22 mouse cellular contexts compared by ENCODE assay signal in genomic region chr7:92147499-92147898, GRCm38 (mm10).
A peak's percentile ranks its signal among the peaks of the same experiment; 100 is the strongest.
DNase-seq lines count a peak whose midpoint lies in the region; ATAC-seq and TF ChIP-seq lines count a peak whose summit lies in the region.
"Had no signal": no experiment of that assay in that cellular context is flagged by ENCODE, and none has a peak within 500 bp of the region (broad histone marks: within the 10 kb centered on the region; RNA-seq: fewer than 3 reads in every experiment).

No protein-coding gene starts in this region.

- no peak for TF ChIP-seq CTCF in midbrain, postnatal 0 days (IDR thresholded peaks at IDR 0.05)

- no peak overlapping the region for H3K9ac ChIP-seq in embryonic facial prominence, embryonic 12.5 days
- no peak overlapping the region for H3K9ac ChIP-seq in hindbrain, embryonic 15.5 days
- H3K9ac ChIP-seq in hindbrain, embryonic 14.5 days = no peak overlapping the region
- H3K9ac ChIP-seq in midbrain, embryonic 13.5 days (replicated peaks) = no peak overlapping the region
- no peak overlapping the region for H3K9ac ChIP-seq in midbrain, postnatal 0 days (replicated peaks; ENCODE audit: low read length, poor library complexity, severe bottlenecking)
- H3K9ac ChIP-seq: embryonic facial prominence, embryonic 15.5 days; heart, embryonic 13.5 days had no signal

- no peaks in the 10 kb centered on the region for H3K36me3 ChIP-seq in embryonic facial prominence, embryonic 12.5 days
- no peaks in the 10 kb centered on the region for H3K36me3 ChIP-seq in embryonic facial prominence, embryonic 10.5 days (replicated peaks)
- no peaks in the 10 kb centered on the region for H3K36me3 ChIP-seq in hindbrain, embryonic 15.5 days
- H3K36me3 ChIP-seq in hindbrain, embryonic 14.5 days (replicated peaks; ENCODE audit: control insufficient read depth, insufficient read depth) = no peaks in the 10 kb centered on the region
- H3K36me3 ChIP-seq in midbrain, embryonic 13.5 days = no peaks in the 10 kb centered on the region
- H3K36me3 ChIP-seq in midbrain, embryonic 10.5 days = no peaks in the 10 kb centered on the region
- no peaks in the 10 kb centered on the region for H3K36me3 ChIP-seq in midbrain, postnatal 0 days (ENCODE audit: insufficient read depth, low read length)
- H3K36me3 ChIP-seq: embryonic facial prominence, embryonic 15.5 days; forebrain, embryonic 10.5 days; G1E; heart, embryonic 13.5 days had no signal

- H3K27me3 ChIP-seq in embryonic facial prominence, embryonic 12.5 days = no peaks in the 10 kb centered on the region
- no peaks in the 10 kb centered on the region for H3K27me3 ChIP-seq in embryonic facial prominence, embryonic 10.5 days (replicated peaks; ENCODE audit: low read depth, poor library complexity, severe bottlenecking)
- no peaks in the 10 kb centered on the region for H3K27me3 ChIP-seq in hindbrain, embryonic 15.5 days
- no peaks in the 10 kb centered on the region for H3K27me3 ChIP-seq in hindbrain, embryonic 14.5 days (ENCODE audit: control insufficient read depth, insufficient read depth, low read length)
- H3K27me3 ChIP-seq in midbrain, embryonic 13.5 days = no peaks in the 10 kb centered on the region
- H3K27me3 ChIP-seq in midbrain, embryonic 10.5 days (ENCODE audit: low read depth, poor library complexity, severe bottlenecking) = no peaks in the 10 kb centered on the region
- no peaks in the 10 kb centered on the region for H3K27me3 ChIP-seq in midbrain, postnatal 0 days (ENCODE audit: insufficient read depth, low read length)
- H3K27me3 ChIP-seq: embryonic facial prominence, embryonic 15.5 days; heart, embryonic 13.5 days had no signal

- 97% methylated on average over 1 of the region's 1 CpGs for WGBS in embryonic facial prominence, embryonic 12.5 days
- WGBS in embryonic facial prominence, embryonic 10.5 days = 85% methylated on average over 1 of the region's 1 CpGs
- WGBS in hindbrain, embryonic 15.5 days = 95% methylated on average over 1 of the region's 1 CpGs
- 90% methylated on average over 1 of the region's 1 CpGs for WGBS in hindbrain, embryonic 14.5 days
- WGBS in midbrain, embryonic 13.5 days = 94% methylated on average over 1 of the region's 1 CpGs
- 97% methylated on average over 1 of the region's 1 CpGs for WGBS in midbrain, embryonic 10.5 days
- WGBS in midbrain, postnatal 0 days = 91% methylated on average over 1 of the region's 1 CpGs

- no peak for DNase-seq in embryonic facial prominence, embryonic 10.5 days (ENCODE audit: low spot score)
- no peak for DNase-seq in hindbrain, embryonic 14.5 days (ENCODE audit: low spot score)
- DNase-seq in midbrain, embryonic 10.5 days (ENCODE audit: low spot score) = no peak
- no peak for DNase-seq in midbrain, postnatal 0 days (ENCODE audit: low spot score)
- no peak for DNase-seq in thymus, postnatal 36 days
- DNase-seq: adrenal gland, postnatal 10 days; B cell, adult 2 months; cerebellum, adult 11 months; cerebellum, adult 8-10 months; cerebellum, postnatal 14 days; gastrocnemius, postnatal 36 days; heart, adult 11 months; heart, postnatal 36 days had no signal

- H3K4me2 ChIP-seq in embryonic facial prominence, embryonic 12.5 days (replicated peaks) = no peak overlapping the region
- no peak overlapping the region for H3K4me2 ChIP-seq in hindbrain, embryonic 15.5 days
- no peak overlapping the region for H3K4me2 ChIP-seq in hindbrain, embryonic 14.5 days (replicated peaks)
- no peak overlapping the region for H3K4me2 ChIP-seq in midbrain, embryonic 13.5 days (replicated peaks)
- H3K4me2 ChIP-seq in midbrain, postnatal 0 days (ENCODE audit: low read depth, low read length, poor library complexity, severe bottlenecking) = no peak overlapping the region
- H3K4me2 ChIP-seq: embryonic facial prominence, embryonic 15.5 days; heart, embryonic 13.5 days had no signal

- no peak overlapping the region for H3K27ac ChIP-seq in embryonic facial prominence, embryonic 12.5 days
- H3K27ac ChIP-seq in embryonic facial prominence, embryonic 10.5 days (replicated peaks) = no peak overlapping the region
- no peak overlapping the region for H3K27ac ChIP-seq in hindbrain, embryonic 15.5 days (replicated peaks)
- H3K27ac ChIP-seq in hindbrain, embryonic 14.5 days = no peak overlapping the region
- H3K27ac ChIP-seq in midbrain, embryonic 13.5 days = no peak overlapping the region
- H3K27ac ChIP-seq in midbrain, embryonic 10.5 days (replicated peaks) = no peak overlapping the region
- H3K27ac ChIP-seq in midbrain, postnatal 0 days (ENCODE audit: low read depth, low read length) = no peak overlapping the region
- H3K27ac ChIP-seq: embryonic facial prominence, embryonic 15.5 days; forebrain, embryonic 10.5 days; heart, embryonic 13.5 days had no signal

- H3K4me3 ChIP-seq in embryonic facial prominence, embryonic 12.5 days = no peak overlapping the region
- H3K4me3 ChIP-seq in embryonic facial prominence, embryonic 10.5 days = no peak overlapping the region
- H3K4me3 ChIP-seq in hindbrain, embryonic 15.5 days = no peak overlapping the region
- no peak overlapping the region for H3K4me3 ChIP-seq in hindbrain, embryonic 14.5 days (replicated peaks; ENCODE audit: low read length)
- no peak overlapping the region for H3K4me3 ChIP-seq in midbrain, embryonic 13.5 days (replicated peaks)
- H3K4me3 ChIP-seq in midbrain, embryonic 10.5 days = no peak overlapping the region
- no peak overlapping the region for H3K4me3 ChIP-seq in midbrain, postnatal 0 days (ENCODE audit: low read depth, low read length)
- H3K4me3 ChIP-seq: embryonic facial prominence, embryonic 15.5 days; erythroblast, embryonic 14.5 days; forebrain, embryonic 10.5 days; heart, embryonic 13.5 days had no signal

- no peaks in the 10 kb centered on the region for H3K4me1 ChIP-seq in embryonic facial prominence, embryonic 12.5 days
- no peaks in the 10 kb centered on the region for H3K4me1 ChIP-seq in embryonic facial prominence, embryonic 10.5 days
- no peaks in the 10 kb centered on the region for H3K4me1 ChIP-seq in hindbrain, embryonic 15.5 days (replicated peaks)
- no peaks in the 10 kb centered on the region for H3K4me1 ChIP-seq in hindbrain, embryonic 14.5 days (replicated peaks; ENCODE audit: control insufficient read depth, insufficient read depth, low read length)
- no peaks in the 10 kb centered on the region for H3K4me1 ChIP-seq in midbrain, embryonic 13.5 days (replicated peaks)
- no peaks in the 10 kb centered on the region for H3K4me1 ChIP-seq in midbrain, embryonic 10.5 days
- no peaks in the 10 kb centered on the region for H3K4me1 ChIP-seq in midbrain, postnatal 0 days (ENCODE audit: insufficient read depth, low read length)
- H3K4me1 ChIP-seq: embryonic facial prominence, embryonic 15.5 days; forebrain, embryonic 10.5 days; heart, embryonic 13.5 days had no signal

- ATAC-seq in embryonic facial prominence, embryonic 12.5 days (ENCODE audit: insufficient number of reproducible peaks, insufficient read depth, low FRiP score, low TSS enrichment) = peak; percentile 41; the same call in 1 of the 2 replicates
- ATAC-seq in hindbrain, embryonic 15.5 days (ENCODE audit: low FRiP score, low read depth) = peak; percentile 34; the same call in 1 of the 2 replicates
- ATAC-seq in hindbrain, embryonic 14.5 days (ENCODE audit: low FRiP score) = no peak
- peak; percentile 55; the same call in 1 of the 2 replicates for ATAC-seq in midbrain, embryonic 13.5 days
- peak; percentile 31; the same call in 1 of the 2 replicates for ATAC-seq in midbrain, postnatal 0 days (ENCODE audit: low FRiP score)
- ATAC-seq: CD4-positive, CD25-positive, alpha-beta regulatory T cell, adult 4 months had no signal

- H3K9me3 ChIP-seq in embryonic facial prominence, embryonic 12.5 days = no peaks in the 10 kb centered on the region
- no peaks in the 10 kb centered on the region for H3K9me3 ChIP-seq in embryonic facial prominence, embryonic 10.5 days
- H3K9me3 ChIP-seq in hindbrain, embryonic 15.5 days = no peaks in the 10 kb centered on the region
- no peaks in the 10 kb centered on the region for H3K9me3 ChIP-seq in hindbrain, embryonic 14.5 days (ENCODE audit: control insufficient read depth, low read length)
- H3K9me3 ChIP-seq in midbrain, embryonic 13.5 days = no peaks in the 10 kb centered on the region
- H3K9me3 ChIP-seq in midbrain, embryonic 10.5 days (replicated peaks) = no peaks in the 10 kb centered on the region
- H3K9me3 ChIP-seq in midbrain, postnatal 0 days (ENCODE audit: low read length) = no peaks in the 10 kb centered on the region
- H3K9me3 ChIP-seq: embryonic facial prominence, embryonic 15.5 days; forebrain, embryonic 10.5 days; G1E; heart, embryonic 13.5 days had no signal
